Mouse (Mus musculus): ENCODE data around the gene Itgb2. TPM values are rescaled to one million over a fixed set of nuclear protein-coding genes. Genes with fewer than 3 reads are reported as not detected.

Gene Itgb2
- polyA plus RNA-seq, 1 experiment from 2014 or later = 1.7 TPM

- H3K9ac ChIP-seq (replicated peaks; ENCODE audit: low read length) = no peak overlapping the region
- no peaks in the 10 kb centered on the region for H3K9me3 ChIP-seq (ENCODE audit: low read length)
- WGBS = 76% methylated on average over 10 of the region's 10 CpGs
- H3K4me3 ChIP-seq (ENCODE audit: low read length) = no peak overlapping the region
- no peaks in the 10 kb centered on the region for H3K27me3 ChIP-seq (ENCODE audit: insufficient read depth, low read length)
- no peaks in the 10 kb centered on the region for H3K36me3 ChIP-seq (ENCODE audit: insufficient read depth, low read length)
- H3K4me1 ChIP-seq (ENCODE audit: insufficient read depth, low read length) = no peaks in the 10 kb centered on the region
- no peak overlapping the region for H3K4me2 ChIP-seq (replicated peaks; ENCODE audit: low read depth, low read length)
- ATAC-seq (ENCODE audit: low FRiP score, low TSS enrichment) = no peak
- H3K27ac ChIP-seq (ENCODE audit: low read length) = no peak overlapping the region
Observed at GRCm38 (mm10) chr10:77541864-77542666, 12.0 kb downstream of the Itgb2 start.

- Histone ChIP-seq H3K4me1 (ENCODE audit: insufficient read depth, low read length) (no peaks in the 10 kb centered on the region), H3K4me2 (replicated peaks; ENCODE audit: low read depth, low read length) (no peak overlapping the region), H3K9me3 (ENCODE audit: low read length) (no peaks in the 10 kb centered on the region), H3K4me3 (ENCODE audit: low read length) (no peak overlapping the region), H3K27me3 (ENCODE audit: insufficient read depth, low read length) (no peaks in the 10 kb centered on the region), H3K36me3 (ENCODE audit: insufficient read depth, low read length) (no peaks in the 10 kb centered on the region), H3K27ac (ENCODE audit: low read length) (no peak overlapping the region), H3K9ac (replicated peaks; ENCODE audit: low read length) (no peak overlapping the region)
- 52% methylated on average over 7 of the region's 7 CpGs for WGBS
- ATAC-seq (ENCODE audit: low FRiP score, low TSS enrichment) = no peak
Observed at GRCm38 (mm10) chr10:77543226-77543625, 13.2 kb downstream of the Itgb2 start.

GRCm38 (mm10) chr10:77544916-77545315, 14.9 kb downstream of the Itgb2 start:
- H3K4me1 ChIP-seq (ENCODE audit: insufficient read depth, low read length) = no peaks in the 10 kb centered on the region
- no peak overlapping the region for H3K9ac ChIP-seq (replicated peaks; ENCODE audit: low read length)
- 76% methylated on average over 5 of the region's 5 CpGs for WGBS
- H3K27ac ChIP-seq (ENCODE audit: low read length) = no peak overlapping the region
- no peak overlapping the region for H3K4me3 ChIP-seq (ENCODE audit: low read length)
- no peaks in the 10 kb centered on the region for H3K27me3 ChIP-seq (ENCODE audit: insufficient read depth, low read length)
- ATAC-seq (ENCODE audit: low FRiP score, low TSS enrichment) = no peak
- H3K9me3 ChIP-seq (ENCODE audit: low read length) = no peaks in the 10 kb centered on the region
- H3K36me3 ChIP-seq (ENCODE audit: insufficient read depth, low read length) = no peaks in the 10 kb centered on the region
- H3K4me2 ChIP-seq (replicated peaks; ENCODE audit: low read depth, low read length) = no peak overlapping the region

- Histone ChIP-seq H3K27ac (ENCODE audit: low read length) (no peak overlapping the region), H3K4me1 (ENCODE audit: insufficient read depth, low read length) (no peaks in the 10 kb centered on the region), H3K36me3 (ENCODE audit: insufficient read depth, low read length) (no peaks in the 10 kb centered on the region), H3K4me3 (ENCODE audit: low read length) (no peak overlapping the region), H3K9ac (replicated peaks; ENCODE audit: low read length) (no peak overlapping the region), H3K27me3 (ENCODE audit: insufficient read depth, low read length) (no peaks in the 10 kb centered on the region), H3K9me3 (ENCODE audit: low read length) (no peaks in the 10 kb centered on the region), H3K4me2 (replicated peaks; ENCODE audit: low read depth, low read length) (no peak overlapping the region)
- WGBS = 86% methylated on average over 10 of the region's 10 CpGs
- ATAC-seq (ENCODE audit: low FRiP score, low TSS enrichment) = no peak
Observed at GRCm38 (mm10) chr10:77548576-77548975, 18.5 kb downstream of the Itgb2 start.

- Histone ChIP-seq H3K4me1 (ENCODE audit: insufficient read depth, low read length) (no peaks in the 10 kb centered on the region), H3K9me3 (ENCODE audit: low read length) (no peaks in the 10 kb centered on the region), H3K4me3 (ENCODE audit: low read length) (no peak overlapping the region), H3K27ac (ENCODE audit: low read length) (no peak overlapping the region), H3K27me3 (ENCODE audit: insufficient read depth, low read length) (no peaks in the 10 kb centered on the region), H3K36me3 (ENCODE audit: insufficient read depth, low read length) (no peaks in the 10 kb centered on the region), H3K9ac (replicated peaks; ENCODE audit: low read length) (no peak overlapping the region), H3K4me2 (replicated peaks; ENCODE audit: low read depth, low read length) (no peak overlapping the region)
- WGBS = 75% methylated on average over 11 of the region's 11 CpGs
- ATAC-seq (ENCODE audit: low FRiP score, low TSS enrichment) = no peak
Observed at GRCm38 (mm10) chr10:77550874-77551273, 20.8 kb downstream of the Itgb2 start.

GRCm38 (mm10) chr10:77552162-77552561, 22.1 kb downstream of the Itgb2 start:
- 86% methylated on average over 5 of the region's 5 CpGs for WGBS

GRCm38 (mm10) chr10:77553285-77553684, 23.2 kb downstream of the Itgb2 start:
- no peak overlapping the region for H3K9ac ChIP-seq (replicated peaks; ENCODE audit: low read length)
- 80% methylated on average over 4 of the region's 4 CpGs for WGBS
- H3K27me3 ChIP-seq (ENCODE audit: insufficient read depth, low read length) = no peaks in the 10 kb centered on the region
- no peak for ATAC-seq (ENCODE audit: low FRiP score, low TSS enrichment)
- no peak overlapping the region for H3K4me2 ChIP-seq (replicated peaks; ENCODE audit: low read depth, low read length)
- no peak overlapping the region for H3K4me3 ChIP-seq (ENCODE audit: low read length)
- H3K9me3 ChIP-seq (ENCODE audit: low read length) = no peaks in the 10 kb centered on the region
- no peaks in the 10 kb centered on the region for H3K36me3 ChIP-seq (ENCODE audit: insufficient read depth, low read length)
- no peak overlapping the region for H3K27ac ChIP-seq (ENCODE audit: low read length)
- no peaks in the 10 kb centered on the region for H3K4me1 ChIP-seq (ENCODE audit: insufficient read depth, low read length)

More at GRCm38 (mm10) chr10:77552162-77552561, 22.1 kb downstream of the Itgb2 start:
- Histone ChIP-seq H3K9ac (replicated peaks; ENCODE audit: low read length) (no peak overlapping the region), H3K4me1 (ENCODE audit: insufficient read depth, low read length) (no peaks in the 10 kb centered on the region), H3K27ac (ENCODE audit: low read length) (no peak overlapping the region), H3K27me3 (ENCODE audit: insufficient read depth, low read length) (no peaks in the 10 kb centered on the region), H3K4me2 (replicated peaks; ENCODE audit: low read depth, low read length) (no peak overlapping the region), H3K36me3 (ENCODE audit: insufficient read depth, low read length) (no peaks in the 10 kb centered on the region), H3K4me3 (ENCODE audit: low read length) (no peak overlapping the region), H3K9me3 (ENCODE audit: low read length) (no peaks in the 10 kb centered on the region)
- ATAC-seq (ENCODE audit: low FRiP score, low TSS enrichment) = no peak

- WGBS = 82% methylated on average over 4 of the region's 4 CpGs
- H3K36me3 ChIP-seq (ENCODE audit: insufficient read depth, low read length) = no peaks in the 10 kb centered on the region
- no peak for ATAC-seq (ENCODE audit: low FRiP score, low TSS enrichment)
- no peaks in the 10 kb centered on the region for H3K9me3 ChIP-seq (ENCODE audit: low read length)
- H3K4me2 ChIP-seq (replicated peaks; ENCODE audit: low read depth, low read length) = no peak overlapping the region
- H3K27ac ChIP-seq (ENCODE audit: low read length) = no peak overlapping the region
- no peak overlapping the region for H3K4me3 ChIP-seq (ENCODE audit: low read length)
- H3K4me1 ChIP-seq (ENCODE audit: insufficient read depth, low read length) = no peaks in the 10 kb centered on the region
- H3K9ac ChIP-seq (replicated peaks; ENCODE audit: low read length) = no peak overlapping the region
- H3K27me3 ChIP-seq (ENCODE audit: insufficient read depth, low read length) = no peaks in the 10 kb centered on the region
Observed at GRCm38 (mm10) chr10:77554918-77555317, 24.9 kb downstream of the Itgb2 start.

GRCm38 (mm10) chr10:77556631-77557030, 26.6 kb downstream of the Itgb2 start:
- Histone ChIP-seq H3K9ac (replicated peaks; ENCODE audit: low read length) (no peak overlapping the region), H3K4me3 (ENCODE audit: low read length) (no peak overlapping the region), H3K4me1 (ENCODE audit: insufficient read depth, low read length) (no peaks in the 10 kb centered on the region), H3K36me3 (ENCODE audit: insufficient read depth, low read length) (no peaks in the 10 kb centered on the region), H3K9me3 (ENCODE audit: low read length) (no peaks in the 10 kb centered on the region), H3K27me3 (ENCODE audit: insufficient read depth, low read length) (no peaks in the 10 kb centered on the region), H3K4me2 (replicated peaks; ENCODE audit: low read depth, low read length) (no peak overlapping the region), H3K27ac (ENCODE audit: low read length) (no peak overlapping the region)
- WGBS = 93% methylated on average over 7 of the region's 7 CpGs
- ATAC-seq (ENCODE audit: low FRiP score, low TSS enrichment) = no peak

GRCm38 (mm10) chr10:77557641-77558040, 27.6 kb downstream of the Itgb2 start:
- Histone ChIP-seq H3K4me3 (ENCODE audit: low read length) (no peak overlapping the region), H3K9me3 (ENCODE audit: low read length) (no peaks in the 10 kb centered on the region), H3K9ac (replicated peaks; ENCODE audit: low read length) (no peak overlapping the region), H3K27ac (ENCODE audit: low read length) (no peak overlapping the region), H3K27me3 (ENCODE audit: insufficient read depth, low read length) (no peaks in the 10 kb centered on the region), H3K4me2 (replicated peaks; ENCODE audit: low read depth, low read length) (no peak overlapping the region), H3K4me1 (ENCODE audit: insufficient read depth, low read length) (no peaks in the 10 kb centered on the region), H3K36me3 (ENCODE audit: insufficient read depth, low read length) (no peaks in the 10 kb centered on the region)
- WGBS = 87% methylated on average over 4 of the region's 4 CpGs
- ATAC-seq (ENCODE audit: low FRiP score, low TSS enrichment) = no peak
